ENCODE assay signal across 21 mouse cellular contexts in genomic region chr11:72092390-72092789, GRCm38 (mm10). TPM values are rescaled to one million over a fixed set of nuclear protein-coding genes. Genes with fewer than 3 reads are reported as not detected.
"Had no signal": no experiment of that assay in that cellular context is flagged by ENCODE, and none has a peak within 500 bp of the region (broad histone marks: within the 10 kb centered on the region; RNA-seq: fewer than 3 reads in every experiment).

No protein-coding gene starts in this region.

- H3K9me3 ChIP-seq: midbrain, embryonic 10.5 days; midbrain, embryonic 12.5 days; neural tube, embryonic 12.5 days had no signal

- H3K27me3 ChIP-seq: midbrain, embryonic 12.5 days; neural tube, embryonic 12.5 days had no signal

- H3K27ac ChIP-seq: liver, embryonic 14.5 days; midbrain, embryonic 12.5 days; neural tube, embryonic 12.5 days had no signal

- DNase-seq: lung, adult 18-20 months; lung, embryonic 14.5 days; lung, postnatal 10 days; lung, postnatal 4 days; midbrain, embryonic 14.5 days; retina, postnatal 1 day; right cerebral cortex, adult 18-20 months; right cerebral cortex, postnatal 25 days; right cerebral cortex, postnatal 4 days; spleen, adult 18-20 months; thymus, adult 18-20 months; thymus, postnatal 14 days; thymus, postnatal 36 days had no signal

- H3K4me3 ChIP-seq: midbrain, embryonic 10.5 days; midbrain, embryonic 12.5 days; neural tube, embryonic 12.5 days had no signal

- ATAC-seq: midbrain, embryonic 16.5 days had no signal

- H3K9ac ChIP-seq: liver, embryonic 14.5 days; lung, embryonic 14.5 days; midbrain, embryonic 12.5 days; neural tube, embryonic 12.5 days had no signal

- H3K4me2 ChIP-seq: lung, embryonic 14.5 days; midbrain, embryonic 12.5 days; neural tube, embryonic 12.5 days had no signal

- H3K36me3 ChIP-seq: midbrain, embryonic 10.5 days; midbrain, embryonic 12.5 days; neural tube, embryonic 12.5 days had no signal

RNA-seq across cellular contexts. Expression of gene Pitpnm3, which starts 43.2 kb away (rescaled TPM):
- total RNA-seq: megakaryocyte-erythroid progenitor cell, adult 5-6 weeks; neutrophil, adult 5-6 weeks had no signal

RNA-seq across cellular contexts. Expression of gene Pimreg, which starts 50.6 kb away (rescaled TPM):
- total RNA-seq: neutrophil, adult 5-6 weeks had no signal

RNA-seq across cellular contexts. Expression of gene Aipl1, which starts 55.1 kb away (rescaled TPM):
- total RNA-seq: neutrophil, adult 5-6 weeks had no signal
- polyA plus RNA-seq: stomach, embryonic 14.5 days had no signal
